Mouse (Mus musculus): ENCODE measurements around the gene Mamstr. TPM values are rescaled to one million over a fixed set of nuclear protein-coding genes. Genes with fewer than 3 reads are reported as not detected.

Gene Mamstr
- polyA plus RNA-seq (2015; fragmentation: Nextera tagmentation; extraction: Ambion mirVana), result 2.8 and 4.2 TPM in 2 replicates

- Histone ChIP-seq H3K9me3 (ENCODE audit: control insufficient read depth, low read length) (no peaks in the 10 kb centered on the region), H3K36me3 (ENCODE audit: control insufficient read depth, insufficient read depth) (no peaks in the 10 kb centered on the region; the same call in 1 of the 2 replicates), H3K4me2 (ENCODE audit: low read length) (no peak within 1 kb of the TSS), H3K9ac (replicated peaks; ENCODE audit: low read depth, low read length) (no peak within 1 kb of the TSS), H3K4me3 (replicated peaks; ENCODE audit: low read length) (no peak within 1 kb of the TSS), H3K27me3 (replicated peaks; ENCODE audit: control insufficient read depth, insufficient read depth, low read length) (no peaks in the 10 kb centered on the region), H3K27ac (ENCODE audit: low read length) (no peak within 1 kb of the TSS), H3K4me1 (replicated peaks; ENCODE audit: control insufficient read depth, insufficient read depth, low read length) (peaks cover 28% of the 10 kb centered on the region)
- 28% methylated on average over 19 of the region's 19 CpGs for WGBS
- no peak for ATAC-seq
Measured at GRCm38 (mm10) chr7:45639561-45640027, at the start of gene Mamstr. TSS of gene Mamstr (plus strand) at chr7:45639977.

- Histone ChIP-seq H3K9ac (replicated peaks; ENCODE audit: low read depth, low read length) (no peak overlapping the region), H3K36me3 (ENCODE audit: control insufficient read depth, insufficient read depth) (no peaks in the 10 kb centered on the region; the same call in 1 of the 2 replicates), H3K4me1 (replicated peaks; ENCODE audit: control insufficient read depth, insufficient read depth, low read length) (peaks cover 9% of the 10 kb centered on the region), H3K27me3 (replicated peaks; ENCODE audit: control insufficient read depth, insufficient read depth, low read length) (no peaks in the 10 kb centered on the region), H3K4me3 (replicated peaks; ENCODE audit: low read length) (no peak overlapping the region), H3K27ac (ENCODE audit: low read length) (no peak overlapping the region), H3K4me2 (ENCODE audit: low read length) (no peak overlapping the region), H3K9me3 (ENCODE audit: control insufficient read depth, low read length) (no peaks in the 10 kb centered on the region)
- WGBS, result 64% methylated on average over 3 of the region's 3 CpGs
- ATAC-seq, result no peak
Measured at GRCm38 (mm10) chr7:45590874-45591273, 48.9 kb upstream of the Mamstr start.

GRCm38 (mm10) chr7:45591880-45592279 is 47.9 kb upstream of the Mamstr start:
- Histone ChIP-seq H3K4me1 (replicated peaks; ENCODE audit: control insufficient read depth, insufficient read depth, low read length) (peaks cover 9% of the 10 kb centered on the region), H3K4me3 (replicated peaks; ENCODE audit: low read length) (no peak overlapping the region), H3K27ac (ENCODE audit: low read length) (no peak overlapping the region), H3K36me3 (ENCODE audit: control insufficient read depth, insufficient read depth) (no peaks in the 10 kb centered on the region), H3K9ac (replicated peaks; ENCODE audit: low read depth, low read length) (no peak overlapping the region), H3K9me3 (ENCODE audit: control insufficient read depth, low read length) (no peaks in the 10 kb centered on the region), H3K4me2 (ENCODE audit: low read length) (no peak overlapping the region), H3K27me3 (replicated peaks; ENCODE audit: control insufficient read depth, insufficient read depth, low read length) (no peaks in the 10 kb centered on the region)
- WGBS, result 80% methylated on average over 7 of the region's 7 CpGs
- ATAC-seq, result no peak

GRCm38 (mm10) chr7:45593118-45593815 is 46.5 kb upstream of the Mamstr start:
- no peaks in the 10 kb centered on the region for H3K36me3 ChIP-seq (ENCODE audit: control insufficient read depth, insufficient read depth)
- 26% methylated on average over 10 of the region's 10 CpGs for WGBS
- no peaks in the 10 kb centered on the region for H3K9me3 ChIP-seq (ENCODE audit: control insufficient read depth, low read length)
- no peak overlapping the region for H3K9ac ChIP-seq (replicated peaks; ENCODE audit: low read depth, low read length)
- H3K4me3 ChIP-seq (replicated peaks; ENCODE audit: low read length), result no peak overlapping the region
- H3K4me2 ChIP-seq (ENCODE audit: low read length), result no peak overlapping the region
- H3K27me3 ChIP-seq (replicated peaks; ENCODE audit: control insufficient read depth, insufficient read depth, low read length), result no peaks in the 10 kb centered on the region
- H3K27ac ChIP-seq (ENCODE audit: low read length), result no peak overlapping the region
- peaks cover 9% of the 10 kb centered on the region for H3K4me1 ChIP-seq (replicated peaks; ENCODE audit: control insufficient read depth, insufficient read depth, low read length)
- no peak for ATAC-seq

GRCm38 (mm10) chr7:45595176-45595575 is 44.6 kb upstream of the Mamstr start:
- H3K36me3 ChIP-seq (ENCODE audit: control insufficient read depth, insufficient read depth), result no peaks in the 10 kb centered on the region
- 88% methylated on average over 4 of the region's 4 CpGs for WGBS
- no peak overlapping the region for H3K4me2 ChIP-seq (ENCODE audit: low read length)
- ATAC-seq, result no peak
- H3K4me1 ChIP-seq (replicated peaks; ENCODE audit: control insufficient read depth, insufficient read depth, low read length), result no peaks in the 10 kb centered on the region
- no peak overlapping the region for H3K27ac ChIP-seq (ENCODE audit: low read length)
- no peaks in the 10 kb centered on the region for H3K27me3 ChIP-seq (replicated peaks; ENCODE audit: control insufficient read depth, insufficient read depth, low read length)
- no peaks in the 10 kb centered on the region for H3K9me3 ChIP-seq (ENCODE audit: control insufficient read depth, low read length)
- H3K9ac ChIP-seq (replicated peaks; ENCODE audit: low read depth, low read length), result no peak overlapping the region
- H3K4me3 ChIP-seq (replicated peaks; ENCODE audit: low read length), result no peak overlapping the region

- WGBS, result 85% methylated on average over 1 of the region's 1 CpGs
- Histone ChIP-seq H3K4me3 (replicated peaks; ENCODE audit: low read length) (no peak overlapping the region), H3K27me3 (replicated peaks; ENCODE audit: control insufficient read depth, insufficient read depth, low read length) (no peaks in the 10 kb centered on the region), H3K36me3 (ENCODE audit: control insufficient read depth, insufficient read depth) (no peaks in the 10 kb centered on the region), H3K4me1 (replicated peaks; ENCODE audit: control insufficient read depth, insufficient read depth, low read length) (no peaks in the 10 kb centered on the region), H3K9ac (replicated peaks; ENCODE audit: low read depth, low read length) (no peak overlapping the region), H3K9me3 (ENCODE audit: control insufficient read depth, low read length) (no peaks in the 10 kb centered on the region), H3K27ac (ENCODE audit: low read length) (no peak overlapping the region), H3K4me2 (ENCODE audit: low read length) (no peak overlapping the region)
- ATAC-seq, result no peak
Measured at GRCm38 (mm10) chr7:45596107-45596506, 43.7 kb upstream of the Mamstr start.

GRCm38 (mm10) chr7:45597013-45597412 is 42.8 kb upstream of the Mamstr start:
- 87% methylated on average over 5 of the region's 5 CpGs for WGBS
- Histone ChIP-seq H3K4me1 (replicated peaks; ENCODE audit: control insufficient read depth, insufficient read depth, low read length) (no peaks in the 10 kb centered on the region), H3K4me3 (replicated peaks; ENCODE audit: low read length) (no peak overlapping the region), H3K9ac (replicated peaks; ENCODE audit: low read depth, low read length) (no peak overlapping the region), H3K27me3 (replicated peaks; ENCODE audit: control insufficient read depth, insufficient read depth, low read length) (no peaks in the 10 kb centered on the region), H3K27ac (ENCODE audit: low read length) (no peak overlapping the region), H3K9me3 (ENCODE audit: control insufficient read depth, low read length) (no peaks in the 10 kb centered on the region), H3K36me3 (ENCODE audit: control insufficient read depth, insufficient read depth) (no peaks in the 10 kb centered on the region), H3K4me2 (ENCODE audit: low read length) (no peak overlapping the region)
- ATAC-seq, result no peak

- Histone ChIP-seq H3K36me3 (ENCODE audit: control insufficient read depth, insufficient read depth) (no peaks in the 10 kb centered on the region), H3K9ac (replicated peaks; ENCODE audit: low read depth, low read length) (no peak overlapping the region), H3K9me3 (ENCODE audit: control insufficient read depth, low read length) (no peaks in the 10 kb centered on the region), H3K4me2 (ENCODE audit: low read length) (no peak overlapping the region), H3K4me1 (replicated peaks; ENCODE audit: control insufficient read depth, insufficient read depth, low read length) (no peaks in the 10 kb centered on the region), H3K27me3 (replicated peaks; ENCODE audit: control insufficient read depth, insufficient read depth, low read length) (no peaks in the 10 kb centered on the region), H3K27ac (ENCODE audit: low read length) (no peak overlapping the region), H3K4me3 (replicated peaks; ENCODE audit: low read length) (no peak overlapping the region)
- ATAC-seq, result no peak
- 90% methylated on average over 6 of the region's 6 CpGs for WGBS
Measured at GRCm38 (mm10) chr7:45597527-45597926, 42.2 kb upstream of the Mamstr start.

GRCm38 (mm10) chr7:45598960-45599879 is 40.6 kb upstream of the Mamstr start:
- H3K9me3 ChIP-seq (ENCODE audit: control insufficient read depth, low read length), result no peaks in the 10 kb centered on the region
- H3K4me2 ChIP-seq (ENCODE audit: low read length), result no peak overlapping the region
- no peaks in the 10 kb centered on the region for H3K4me1 ChIP-seq (replicated peaks; ENCODE audit: control insufficient read depth, insufficient read depth, low read length)
- no peak overlapping the region for H3K4me3 ChIP-seq (replicated peaks; ENCODE audit: low read length)
- H3K36me3 ChIP-seq (ENCODE audit: control insufficient read depth, insufficient read depth), result no peaks in the 10 kb centered on the region
- no peak overlapping the region for H3K9ac ChIP-seq (replicated peaks; ENCODE audit: low read depth, low read length)
- ATAC-seq, result no peak
- 57% methylated on average over 18 of the region's 18 CpGs for WGBS
- H3K27me3 ChIP-seq (replicated peaks; ENCODE audit: control insufficient read depth, insufficient read depth, low read length), result no peaks in the 10 kb centered on the region
- H3K27ac ChIP-seq (ENCODE audit: low read length), result no peak overlapping the region

Measured in forebrain, embryonic 16.5 days (tissue).